Mouse (Mus musculus): ENCODE data around the gene Ganab. TPM values are rescaled to one million over a fixed set of nuclear protein-coding genes. Genes with fewer than 3 reads are reported as not detected.
"Not testable (repeated sequence)": the region's sequence is repeated elsewhere in the genome, so short reads cannot be mapped to it uniquely, and the experiment has no call there.

Ganab gene
- 118 and 120 TPM in 2 replicates for polyA plus RNA-seq (2016; fragmentation: Nextera tagmentation; extraction: Ambion mirVana)

GRCm38 (mm10) chr19:8897865-8898495, at the start of gene Ganab:
TSS of gene Ganab (plus strand) at chr19:8898071.
- under 1% methylated on average over 53 of the region's 53 CpGs for WGBS
- no peaks in the 10 kb centered on the region for H3K27me3 ChIP-seq (ENCODE audit: low read depth, poor library complexity, severe bottlenecking)
- H3K36me3 ChIP-seq = peaks cover 62% of the 10 kb centered on the region

GRCm38 (mm10) chr19:8848356-8848755, 49.5 kb upstream of the Ganab start:
- Histone ChIP-seq H3K27me3 (ENCODE audit: low read depth, poor library complexity, severe bottlenecking) (no peaks in the 10 kb centered on the region), H3K27ac (replicated peaks) (no peak overlapping the region), H3K4me1 (peaks cover 7% of the 10 kb centered on the region; the same call in 1 of the 2 replicates), H3K9me3 (replicated peaks) (no peaks in the 10 kb centered on the region), H3K36me3 (peaks cover 38% of the 10 kb centered on the region), H3K4me3 (no peak overlapping the region)
- WGBS = 86% methylated on average over 5 of the region's 5 CpGs
- DNase-seq (ENCODE audit: low spot score) = no peak

More at GRCm38 (mm10) chr19:8897865-8898495, at the start of gene Ganab:
- peak; percentile 97 for DNase-seq (ENCODE audit: low spot score)
- Histone ChIP-seq H3K27ac (replicated peaks) (peak within 1 kb of the TSS; percentile 94), H3K4me3 (peak within 1 kb of the TSS; percentile 95), H3K4me1 (peaks cover 50% of the 10 kb centered on the region), H3K9me3 (replicated peaks) (no peaks in the 10 kb centered on the region)

- H3K27ac ChIP-seq (replicated peaks) = 0 out of 2 replicates have a peak within 1 kb of the TSS, but pooled peaks have one; percentile 38
- H3K4me1 ChIP-seq = peaks cover 7% of the 10 kb centered on the region; the same call in 1 of the 2 replicates
- 36% methylated on average over 7 of the region's 7 CpGs for WGBS
- no peak within 1 kb of the TSS for H3K4me3 ChIP-seq
- peaks cover 32% of the 10 kb centered on the region for H3K36me3 ChIP-seq
- no peaks in the 10 kb centered on the region for H3K27me3 ChIP-seq (ENCODE audit: low read depth, poor library complexity, severe bottlenecking)
- no peak for DNase-seq (ENCODE audit: low spot score)
- no peaks in the 10 kb centered on the region for H3K9me3 ChIP-seq (replicated peaks)
Observed at GRCm38 (mm10) chr19:8850402-8850901, 47.4 kb upstream of the Ganab start, which contains the start of gene Lrrn4cl. TSS of gene Lrrn4cl (plus strand) at chr19:8850768.

GRCm38 (mm10) chr19:8851639-8852038, 46.2 kb upstream of the Ganab start:
- H3K4me1 ChIP-seq = peaks cover 7% of the 10 kb centered on the region; the same call in 1 of the 2 replicates
- no peak overlapping the region for H3K27ac ChIP-seq (replicated peaks)
- H3K27me3 ChIP-seq (ENCODE audit: low read depth, poor library complexity, severe bottlenecking) = no peaks in the 10 kb centered on the region
- no peak for DNase-seq (ENCODE audit: low spot score)
- H3K36me3 ChIP-seq = peaks cover 20% of the 10 kb centered on the region
- no peaks in the 10 kb centered on the region for H3K9me3 ChIP-seq (replicated peaks)
- 55% methylated on average over 7 of the region's 7 CpGs for WGBS
- H3K4me3 ChIP-seq = no peak overlapping the region

GRCm38 (mm10) chr19:8852236-8852928, 45.5 kb upstream of the Ganab start:
- no peak overlapping the region for H3K4me3 ChIP-seq
- no peak overlapping the region for H3K27ac ChIP-seq (replicated peaks)
- peaks cover 13% of the 10 kb centered on the region for H3K36me3 ChIP-seq
- H3K9me3 ChIP-seq (replicated peaks) = no peaks in the 10 kb centered on the region
- no peaks in the 10 kb centered on the region for H3K27me3 ChIP-seq (ENCODE audit: low read depth, poor library complexity, severe bottlenecking)
- 62% methylated on average over 10 of the region's 10 CpGs for WGBS
- peaks cover 7% of the 10 kb centered on the region; the same call in 1 of the 2 replicates for H3K4me1 ChIP-seq
- DNase-seq (ENCODE audit: low spot score) = no peak

GRCm38 (mm10) chr19:8853117-8853516, 44.8 kb upstream of the Ganab start:
- no peaks in the 10 kb centered on the region for H3K9me3 ChIP-seq (replicated peaks)
- no peaks in the 10 kb centered on the region for H3K27me3 ChIP-seq (ENCODE audit: low read depth, poor library complexity, severe bottlenecking)
- no peak overlapping the region for H3K4me3 ChIP-seq
- no peak for DNase-seq (ENCODE audit: low spot score)
- H3K4me1 ChIP-seq = peaks cover 7% of the 10 kb centered on the region; the same call in 1 of the 2 replicates
- WGBS = 85% methylated on average over 3 of the region's 3 CpGs
- H3K27ac ChIP-seq (replicated peaks) = no peak overlapping the region
- peaks cover 5% of the 10 kb centered on the region for H3K36me3 ChIP-seq

GRCm38 (mm10) chr19:8857689-8858088, 40.2 kb upstream of the Ganab start:
- Histone ChIP-seq H3K27me3 (ENCODE audit: low read depth, poor library complexity, severe bottlenecking) (no peaks in the 10 kb centered on the region), H3K27ac (replicated peaks) (no peak overlapping the region), H3K4me3 (no peak overlapping the region), H3K36me3 (no peaks in the 10 kb centered on the region), H3K9me3 (replicated peaks) (no peaks in the 10 kb centered on the region), H3K4me1 (no peaks in the 10 kb centered on the region)
- 46% methylated on average over 4 of the region's 4 CpGs for WGBS
- DNase-seq (ENCODE audit: low spot score) = no peak

GRCm38 (mm10) chr19:8859018-8859417, 38.9 kb upstream of the Ganab start:
- Histone ChIP-seq H3K27ac (replicated peaks) (no peak overlapping the region), H3K9me3 (replicated peaks) (no peaks in the 10 kb centered on the region), H3K27me3 (ENCODE audit: low read depth, poor library complexity, severe bottlenecking) (no peaks in the 10 kb centered on the region), H3K36me3 (no peaks in the 10 kb centered on the region), H3K4me1 (no peaks in the 10 kb centered on the region), H3K4me3 (no peak overlapping the region)
- 25% methylated on average over 1 of the region's 1 CpGs for WGBS
- no peak for DNase-seq (ENCODE audit: low spot score)

GRCm38 (mm10) chr19:8864265-8864664, 33.6 kb upstream of the Ganab start:
- no peak for DNase-seq (ENCODE audit: low spot score)
- Histone ChIP-seq H3K4me1 (no peaks in the 10 kb centered on the region), H3K27ac (replicated peaks) (no peak overlapping the region), H3K27me3 (ENCODE audit: low read depth, poor library complexity, severe bottlenecking) (no peaks in the 10 kb centered on the region), H3K9me3 (replicated peaks) (no peaks in the 10 kb centered on the region), H3K36me3 (no peaks in the 10 kb centered on the region), H3K4me3 (no peak overlapping the region)
- 85% methylated on average over 6 of the region's 6 CpGs for WGBS

- not testable (repeated sequence) for H3K9me3 ChIP-seq (replicated peaks); H3K4me3 ChIP-seq; DNase-seq (ENCODE audit: low spot score); H3K27ac ChIP-seq (replicated peaks); H3K27me3 ChIP-seq (ENCODE audit: low read depth, poor library complexity, severe bottlenecking)
- peaks cover 13% of the 10 kb centered on the region for H3K4me1 ChIP-seq
- WGBS = 75% methylated on average over 3 of the region's 3 CpGs
- peaks cover 25% of the 10 kb centered on the region for H3K36me3 ChIP-seq
Observed at GRCm38 (mm10) chr19:8870381-8870780, 27.5 kb upstream of the Ganab start.

- peak overlapping the region; percentile 92 for H3K27ac ChIP-seq (replicated peaks)
- H3K9me3 ChIP-seq (replicated peaks) = no peaks in the 10 kb centered on the region
- peak overlapping the region; percentile 91 for H3K4me3 ChIP-seq
- DNase-seq (ENCODE audit: low spot score) = no peak
- no peaks in the 10 kb centered on the region for H3K27me3 ChIP-seq (ENCODE audit: low read depth, poor library complexity, severe bottlenecking)
- WGBS = 67% methylated on average over 9 of the region's 9 CpGs
- H3K36me3 ChIP-seq = peaks cover 30% of the 10 kb centered on the region
- peaks cover 13% of the 10 kb centered on the region for H3K4me1 ChIP-seq
Observed at GRCm38 (mm10) chr19:8870838-8871237, 27.0 kb upstream of the Ganab start.

GRCm38 (mm10) chr19:8871267-8872186, 26.3 kb upstream of the Ganab start, which contains the start of gene Ubxn1:
TSS of gene Ubxn1 (plus strand) at chr19:8871496.
- Histone ChIP-seq H3K36me3 (peaks cover 37% of the 10 kb centered on the region), H3K9me3 (replicated peaks) (no peaks in the 10 kb centered on the region), H3K4me3 (peak within 1 kb of the TSS; percentile 91), H3K4me1 (peaks cover 13% of the 10 kb centered on the region), H3K27ac (replicated peaks) (peak within 1 kb of the TSS; percentile 92), H3K27me3 (ENCODE audit: low read depth, poor library complexity, severe bottlenecking) (no peaks in the 10 kb centered on the region)
- WGBS = 2% methylated on average over 59 of the region's 59 CpGs
- DNase-seq (ENCODE audit: low spot score) = peak; percentile 96

Data from midbrain, embryonic 10.5 days (tissue).